Mouse (Mus musculus) embryonic facial prominence, embryonic 11.5 days (tissue): ENCODE measurements at regions not wholly inside any gene's neighbourhood (a gene's known extent, or its start where the extent isn't known, plus 50 kb on each side); places are given as distances from the start of the nearest gene placed in this dataset.

Experiments used
- ATAC-seq: fragments of 200-750 bp; cut with Nextera tagmentation; replicated peaks from 2 replicates; pipeline ENCODE4 v1.8.0; 2017; ENCODE audit warnings: low read depth; ENCODE audit not compliant: insufficient number of reproducible peaks, low FRiP score, low TSS enrichment
- DNase-seq: peaks from one replicate; pipeline ENCODE4 v3.0.0-alpha.2; 2015; ENCODE audit warnings: low spot score
- H3K27ac ChIP-seq: fragments of 300-500 bp; sonication (generic); replicated peaks from 2 replicates; pipeline ENCODE4 v1.5.1; 2014; ENCODE audit warnings: mild to moderate bottlenecking, low read depth, low read length, control low read depth
- H3K27me3 ChIP-seq: fragments of 300-500 bp; sonication (generic); 2 replicates; pipeline ENCODE4 v1.6.1; 2014; ENCODE audit warnings: mild to moderate bottlenecking, low read length, moderate library complexity, mixed read lengths; ENCODE audit not compliant: control insufficient read depth, insufficient read depth
- H3K36me3 ChIP-seq: fragments of 300-500 bp; sonication (generic); replicated peaks from 2 replicates; pipeline ENCODE4 v1.6.1; 2014; ENCODE audit warnings: low read depth, mild to moderate bottlenecking, low read length, moderate library complexity, mixed read lengths; ENCODE audit not compliant: control insufficient read depth, insufficient read depth
- H3K4me1 ChIP-seq: fragments of 300-500 bp; sonication (generic); 2 replicates; pipeline ENCODE4 v1.6.1; 2014; ENCODE audit warnings: low read length, mixed read lengths; ENCODE audit not compliant: control insufficient read depth, insufficient read depth
- H3K4me2 ChIP-seq: fragments of 300-500 bp; sonication (generic); 2 replicates; pipeline ENCODE4 v1.6.1; 2014; ENCODE audit warnings: low read depth, mild to moderate bottlenecking, control low read depth, low read length, moderate library complexity
- H3K4me3 ChIP-seq: fragments of 300-500 bp; sonication (generic); 2 replicates; pipeline ENCODE4 v1.5.1; 2014; ENCODE audit warnings: low read depth, low read length, control low read depth
- H3K9ac ChIP-seq: fragments of 300-500 bp; sonication (generic); replicated peaks from 2 replicates; pipeline ENCODE4 v1.6.1; 2014; ENCODE audit warnings: mild to moderate bottlenecking, control low read depth, low read length
- H3K9me3 ChIP-seq: fragments of 300-500 bp; sonication (generic); replicated peaks from 2 replicates; pipeline ENCODE4 v1.6.1; 2016; ENCODE audit warnings: mild to moderate bottlenecking, low read length, inconsistent platforms, mixed read lengths; ENCODE audit not compliant: control insufficient read depth
- WGBS: fragments of 180-500 bp; shearing (Covaris S2); extraction: QIAGEN DNeasy Blood & Tissue Kit; methylation state at CpG from one replicate; pipeline ENCODE4 v1.1.7; 2014; 5-methylcytosine and 5-hydroxymethylcytosine counted together

GRCm38 (mm10) chr1:78050231-78050630, 146.7 kb downstream of the Pax3 start:
- H3K4me2 ChIP-seq, result no peak overlapping the region
- peak; percentile 61 for DNase-seq
- no peak overlapping the region for H3K27ac ChIP-seq
- H3K36me3 ChIP-seq, result no peaks in the 10 kb centered on the region
- no peak overlapping the region for H3K4me3 ChIP-seq
- no peaks in the 10 kb centered on the region for H3K27me3 ChIP-seq
- H3K9me3 ChIP-seq, result no peaks in the 10 kb centered on the region
- H3K4me1 ChIP-seq, result no peaks in the 10 kb centered on the region; the same call in 1 of the 2 replicates
- ATAC-seq, result no peak
- H3K9ac ChIP-seq, result no peak overlapping the region
- 42% methylated on average over 3 of the region's 3 CpGs for WGBS

GRCm38 (mm10) chr1:78032336-78032735, 164.6 kb downstream of the Pax3 start:
- no peaks in the 10 kb centered on the region for H3K9me3 ChIP-seq
- WGBS, result 82% methylated on average over 2 of the region's 2 CpGs
- ATAC-seq (no peak), DNase-seq (no peak)
- H3K4me3 ChIP-seq, result no peak overlapping the region
- no peak overlapping the region for H3K9ac ChIP-seq
- no peaks in the 10 kb centered on the region for H3K36me3 ChIP-seq
- H3K27ac ChIP-seq, result no peak overlapping the region
- H3K4me1 ChIP-seq, result no peaks in the 10 kb centered on the region
- H3K4me2 ChIP-seq, result no peak overlapping the region
- no peaks in the 10 kb centered on the region for H3K27me3 ChIP-seq

- no peak overlapping the region for H3K4me3 ChIP-seq
- ATAC-seq, result no peak
- DNase-seq, result no peak
- no peaks in the 10 kb centered on the region for H3K36me3 ChIP-seq
- no peaks in the 10 kb centered on the region for H3K4me1 ChIP-seq
- H3K9me3 ChIP-seq, result no peaks in the 10 kb centered on the region
- H3K27me3 ChIP-seq, result no peaks in the 10 kb centered on the region
- no peak overlapping the region for H3K4me2 ChIP-seq
- WGBS, result 85% methylated on average over 6 of the region's 6 CpGs
- no peak overlapping the region for H3K9ac ChIP-seq
- H3K27ac ChIP-seq, result no peak overlapping the region
These were observed 175.2 kb downstream of the Pax3 start for GRCm38 (mm10) chr1:78021766-78022165.

GRCm38 (mm10) chr1:78021014-78021413, 175.9 kb downstream of the Pax3 start:
- Histone ChIP-seq H3K9me3 (no peaks in the 10 kb centered on the region), H3K4me1 (no peaks in the 10 kb centered on the region), H3K27ac (no peak overlapping the region), H3K36me3 (no peaks in the 10 kb centered on the region), H3K4me2 (no peak overlapping the region), H3K9ac (no peak overlapping the region), H3K27me3 (no peaks in the 10 kb centered on the region), H3K4me3 (no peak overlapping the region)
- ATAC-seq (no peak), DNase-seq (no peak)
- 76% methylated on average over 6 of the region's 6 CpGs for WGBS

GRCm38 (mm10) chr1:78017949-78018617, 178.9 kb downstream of the Pax3 start:
- no peak overlapping the region for H3K9ac ChIP-seq
- no peak overlapping the region for H3K4me2 ChIP-seq
- H3K4me3 ChIP-seq, result no peak overlapping the region
- no peak for DNase-seq
- no peaks in the 10 kb centered on the region for H3K9me3 ChIP-seq
- no peak for ATAC-seq
- WGBS, result 85% methylated on average over 6 of the region's 6 CpGs
- H3K27me3 ChIP-seq, result no peaks in the 10 kb centered on the region
- H3K27ac ChIP-seq, result no peak overlapping the region
- H3K36me3 ChIP-seq, result no peaks in the 10 kb centered on the region
- no peaks in the 10 kb centered on the region for H3K4me1 ChIP-seq

- Histone ChIP-seq H3K27me3 (no peaks in the 10 kb centered on the region), H3K4me1 (no peaks in the 10 kb centered on the region), H3K27ac (no peak overlapping the region), H3K9me3 (no peaks in the 10 kb centered on the region), H3K9ac (no peak overlapping the region), H3K4me3 (no peak overlapping the region), H3K36me3 (no peaks in the 10 kb centered on the region), H3K4me2 (no peak overlapping the region)
- peak; percentile 38 for DNase-seq
- 35% methylated on average over 18 of the region's 18 CpGs for WGBS
- ATAC-seq, result no peak
These were observed 180.2 kb downstream of the Pax3 start for GRCm38 (mm10) chr1:78016541-78017267.

- no peak overlapping the region for H3K4me3 ChIP-seq
- DNase-seq, result no peak
- H3K9ac ChIP-seq, result no peak overlapping the region
- no peaks in the 10 kb centered on the region for H3K4me1 ChIP-seq
- no peak overlapping the region for H3K27ac ChIP-seq
- no peaks in the 10 kb centered on the region for H3K9me3 ChIP-seq
- H3K27me3 ChIP-seq, result no peaks in the 10 kb centered on the region
- no peak overlapping the region for H3K4me2 ChIP-seq
- WGBS, result 32% methylated on average over 3 of the region's 3 CpGs
- ATAC-seq, result no peak
- H3K36me3 ChIP-seq, result no peaks in the 10 kb centered on the region
These were observed 180.9 kb downstream of the Pax3 start for GRCm38 (mm10) chr1:78015999-78016398.

DNA sequence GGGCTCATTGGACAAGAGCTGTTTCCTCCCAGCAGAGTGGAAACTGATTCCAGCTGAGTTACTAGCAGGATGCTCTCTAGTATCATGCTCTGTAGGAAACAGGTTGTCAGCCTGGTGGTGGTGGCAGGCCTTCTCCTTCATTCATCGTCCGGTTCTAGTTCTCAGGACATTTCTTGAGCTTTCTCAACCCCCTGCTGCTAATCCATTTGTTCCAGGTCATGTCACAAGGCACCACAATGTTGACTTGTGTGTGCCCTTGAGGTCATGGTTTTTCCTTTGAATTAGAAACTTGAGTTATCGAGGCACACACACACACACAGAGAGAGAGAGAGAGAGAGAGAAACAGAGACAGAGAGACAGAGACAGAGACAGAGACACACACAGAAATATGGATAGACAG, 183.5 kb downstream of the Pax3 start:
- H3K27ac ChIP-seq, result no peak overlapping the region
- no peak overlapping the region for H3K4me2 ChIP-seq
- H3K4me1 ChIP-seq, result no peaks in the 10 kb centered on the region; the same call in 1 of the 2 replicates
- ATAC-seq (no peak), DNase-seq (no peak)
- H3K9me3 ChIP-seq, result no peaks in the 10 kb centered on the region
- H3K4me3 ChIP-seq, result no peak overlapping the region
- no peaks in the 10 kb centered on the region for H3K36me3 ChIP-seq
- no peak overlapping the region for H3K9ac ChIP-seq
- no peaks in the 10 kb centered on the region for H3K27me3 ChIP-seq
- WGBS, result 24% methylated on average over 3 of the region's 3 CpGs
